Mouse (Mus musculus) neural tube, embryonic 10.5 days (tissue): Measurements from ENCODE around the gene Ankdd1b.

Source experiments
- DNase-seq: peaks from one replicate; pipeline ENCODE4 v3.0.0-alpha.2; 2017; ENCODE audit warnings: low spot score; ENCODE audit errors: extremely low spot score

Gene Ankdd1b

GRCm38 (mm10) chr13:96470957-96471356 is at the start of gene Ankdd1b:
Ankdd1b (minus strand) TSS chr13:96471198.
- no peak for DNase-seq

DNA sequence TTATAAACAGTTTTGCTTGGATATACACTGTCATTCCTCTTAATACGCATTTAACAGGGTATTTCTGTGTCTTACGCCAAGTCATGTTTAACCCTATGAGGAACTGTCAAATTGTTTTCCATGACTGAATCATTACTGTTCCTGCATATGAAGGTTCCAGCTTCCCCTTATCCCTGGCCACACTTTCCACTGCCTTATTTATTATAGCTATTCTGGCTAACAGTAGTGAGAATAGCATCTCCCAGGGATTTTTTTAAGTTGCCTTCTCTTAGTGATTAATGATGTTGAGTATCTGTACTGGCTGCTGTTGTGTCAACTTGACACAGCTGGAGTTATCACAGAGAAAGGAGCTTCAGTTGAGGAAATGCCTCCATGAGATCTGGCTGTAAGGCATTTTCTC is 46.3 kb upstream of the Ankdd1b start:
- no peak for DNase-seq

DNA sequence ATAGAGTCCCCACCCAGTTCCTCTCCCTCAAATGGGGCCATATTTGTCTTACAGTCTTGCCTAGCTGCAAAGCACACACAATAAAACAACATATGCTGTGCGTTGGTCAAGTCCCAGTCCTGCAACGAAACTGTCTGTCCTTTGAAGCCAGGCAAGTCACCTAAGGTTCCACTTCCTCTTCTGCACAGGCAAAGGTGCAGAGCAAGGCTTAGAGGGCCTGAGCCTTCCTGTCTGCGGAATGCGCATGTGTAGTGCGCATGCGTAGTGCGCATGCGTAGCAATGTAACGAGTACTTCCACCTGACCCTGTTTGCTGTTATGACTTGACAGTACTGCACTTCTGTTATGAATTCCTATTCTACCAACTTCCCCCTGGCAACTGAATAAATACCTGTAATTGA is 45.3 kb upstream of the Ankdd1b start:
- DNase-seq, result no peak

DNA sequence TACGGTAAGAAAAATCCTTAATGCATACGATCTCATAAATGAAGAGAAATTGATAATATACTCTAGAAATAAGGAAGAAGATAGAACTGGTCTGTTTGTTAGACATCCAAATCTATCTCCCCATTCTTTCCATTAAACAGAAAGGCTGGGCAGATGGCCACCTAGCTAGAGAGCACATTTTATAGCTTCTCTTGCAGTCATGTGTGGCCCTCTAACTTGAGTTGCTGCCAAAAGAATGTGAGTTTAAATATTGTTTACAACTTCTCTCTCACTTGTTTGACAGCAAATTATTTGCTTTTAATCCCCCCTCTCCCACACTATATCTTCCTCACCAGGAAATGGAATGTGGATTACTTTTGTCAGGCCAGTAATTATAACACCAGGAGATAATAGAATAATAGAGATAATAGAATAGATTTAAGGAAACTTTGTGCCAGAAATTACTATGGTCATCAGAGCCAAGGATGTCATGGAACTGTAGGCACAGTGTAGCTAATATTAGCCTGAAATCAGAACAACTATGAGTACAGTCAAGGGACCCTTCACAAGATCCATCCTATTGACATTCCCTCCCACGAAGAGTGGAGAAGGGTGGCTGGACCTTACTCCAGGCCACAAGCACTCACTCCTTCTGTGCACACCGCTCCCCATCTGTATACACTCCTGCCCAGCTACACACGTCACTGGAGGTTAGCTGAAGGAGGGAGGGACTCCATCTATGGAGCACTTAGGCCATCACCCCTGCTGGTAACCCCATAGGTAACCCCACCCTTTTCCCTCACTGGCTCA is 43.4 kb upstream of the Ankdd1b start:
- no peak for DNase-seq

DNA sequence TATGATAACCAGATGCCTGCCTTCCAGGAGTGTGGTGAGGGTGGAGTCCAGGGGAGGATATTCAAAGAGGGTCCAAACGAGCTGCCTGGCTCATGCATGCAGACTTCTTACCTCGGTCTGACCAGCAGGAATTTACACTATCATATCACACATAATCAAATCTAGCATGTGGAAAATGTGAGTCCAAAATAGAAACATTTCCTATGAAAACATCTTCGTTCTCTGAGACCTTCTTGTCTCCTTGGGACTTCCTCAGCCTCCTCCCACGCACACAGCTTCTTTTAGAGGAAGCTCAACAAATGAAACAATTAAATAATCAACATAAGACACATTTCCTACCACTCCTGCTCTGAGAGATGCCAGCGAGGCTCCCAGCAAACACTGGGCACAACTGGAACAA is 40.9 kb upstream of the Ankdd1b start:
- no peak for DNase-seq

GRCm38 (mm10) chr13:96511262-96511661 is 40.3 kb upstream of the Ankdd1b start:
- DNase-seq, result no peak

DNA sequence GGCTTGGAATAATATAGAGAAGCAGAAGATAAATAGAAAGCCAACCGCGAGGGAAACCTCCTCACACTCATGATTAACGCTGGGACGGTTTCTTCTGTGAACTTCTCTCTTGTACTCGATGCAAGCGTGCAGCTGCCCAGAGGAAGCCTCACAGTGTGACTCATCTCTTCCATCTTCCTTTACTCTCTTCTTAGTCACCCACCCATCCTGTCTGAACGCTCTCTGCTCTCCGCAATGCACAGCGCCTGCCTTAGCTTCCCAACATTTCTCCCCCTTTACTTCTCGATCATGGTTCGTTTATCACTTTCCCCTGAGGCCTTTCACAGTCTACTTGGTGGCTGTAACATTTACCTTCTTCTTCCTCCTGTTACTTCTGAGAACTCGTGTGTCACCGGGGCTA is 39.6 kb upstream of the Ankdd1b start:
- DNase-seq, result no peak

GRCm38 (mm10) chr13:96507541-96507940 is 36.5 kb upstream of the Ankdd1b start:
- DNase-seq, result no peak

DNA sequence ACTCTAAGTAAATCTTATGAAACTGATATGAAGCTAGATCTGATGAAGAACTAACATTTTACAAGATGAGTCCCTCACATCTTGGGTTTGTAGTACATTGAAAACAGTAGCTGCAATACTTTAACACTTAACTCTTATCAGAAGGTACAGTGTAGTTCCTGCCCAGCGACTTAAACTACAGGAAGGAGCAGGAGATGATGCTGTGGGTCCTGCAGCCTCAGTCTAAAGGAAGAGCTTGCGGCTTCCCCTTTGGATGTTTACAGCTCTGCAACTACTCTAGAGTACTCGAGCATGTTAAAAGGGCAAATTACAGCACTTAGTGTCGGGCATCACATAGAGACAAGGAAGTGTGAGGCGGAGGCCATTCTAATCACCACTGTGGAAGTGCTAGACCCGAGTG is 35.3 kb upstream of the Ankdd1b start:
- no peak for DNase-seq

GRCm38 (mm10) chr13:96505661-96506060 is 34.7 kb upstream of the Ankdd1b start:
- no peak for DNase-seq

DNA sequence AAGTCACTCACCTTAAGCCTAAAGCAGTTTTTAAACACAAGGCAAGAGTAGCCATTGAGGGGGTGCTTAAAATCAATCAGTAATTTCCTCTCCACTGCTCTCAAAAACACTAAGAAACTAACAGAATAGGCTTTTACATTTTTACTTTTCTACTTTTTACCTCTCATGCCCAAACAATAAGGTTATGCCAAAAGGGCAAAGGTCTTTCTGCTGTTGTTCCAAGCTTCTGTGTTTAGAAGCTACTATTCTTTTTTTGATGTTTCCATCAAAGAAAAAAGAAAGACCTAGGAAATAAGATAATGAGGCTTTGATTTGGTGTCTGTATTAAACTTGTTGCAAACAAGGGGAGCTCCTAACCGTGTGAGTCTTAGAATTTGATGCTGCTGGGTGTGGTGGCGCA is 28.9 kb upstream of the Ankdd1b start:
- DNase-seq, result no peak

- no peak for DNase-seq
Observed at GRCm38 (mm10) chr13:96496630-96497029, 25.6 kb upstream of the Ankdd1b start.

DNA sequence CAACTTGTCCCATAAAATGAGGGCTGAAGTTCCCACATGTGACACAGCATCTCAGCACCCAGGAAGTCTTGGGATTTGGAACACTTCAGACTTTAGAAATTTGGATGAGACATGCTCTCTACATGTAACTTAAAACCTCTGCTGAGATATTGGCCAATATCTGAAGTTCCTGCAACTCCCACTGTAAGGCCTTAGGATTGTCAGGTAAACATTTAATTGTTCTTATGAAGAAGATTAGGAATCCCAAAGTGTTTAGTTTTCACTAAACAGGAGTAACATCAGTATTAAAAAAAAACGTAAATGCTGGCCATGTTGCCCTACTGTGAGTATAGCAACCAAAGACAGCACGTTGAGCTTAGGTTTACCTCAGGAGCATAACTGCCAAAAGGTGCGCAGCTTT is 19.4 kb upstream of the Ankdd1b start, which contains the start of gene Gm17622:
TSS of gene Gm17622 (plus strand) at position 301 of the 400 bp plus-strand sequence.
- DNase-seq, result no peak

DNA sequence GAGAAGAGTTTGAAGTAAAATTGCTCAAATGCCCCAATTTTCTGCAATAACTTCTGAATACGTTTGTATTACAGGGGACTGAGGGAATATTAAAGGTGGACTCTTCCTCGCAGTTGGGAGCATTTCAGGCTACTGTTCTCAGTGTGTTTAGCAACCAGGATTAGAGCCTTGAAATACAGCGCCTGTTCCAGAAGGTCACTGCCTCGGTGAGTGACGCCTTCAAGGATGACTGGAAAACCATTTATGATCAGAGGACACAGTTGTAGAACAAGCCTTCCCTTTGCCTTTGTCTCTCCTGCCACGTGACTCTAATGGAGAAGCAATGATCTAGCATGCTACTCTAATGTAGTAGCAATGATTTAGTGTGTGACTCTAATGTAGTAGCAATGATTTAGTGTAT is 17.0 kb upstream of the Ankdd1b start:
- no peak for DNase-seq

GRCm38 (mm10) chr13:96487230-96487629 is 16.2 kb upstream of the Ankdd1b start:
- DNase-seq, result no peak

DNA sequence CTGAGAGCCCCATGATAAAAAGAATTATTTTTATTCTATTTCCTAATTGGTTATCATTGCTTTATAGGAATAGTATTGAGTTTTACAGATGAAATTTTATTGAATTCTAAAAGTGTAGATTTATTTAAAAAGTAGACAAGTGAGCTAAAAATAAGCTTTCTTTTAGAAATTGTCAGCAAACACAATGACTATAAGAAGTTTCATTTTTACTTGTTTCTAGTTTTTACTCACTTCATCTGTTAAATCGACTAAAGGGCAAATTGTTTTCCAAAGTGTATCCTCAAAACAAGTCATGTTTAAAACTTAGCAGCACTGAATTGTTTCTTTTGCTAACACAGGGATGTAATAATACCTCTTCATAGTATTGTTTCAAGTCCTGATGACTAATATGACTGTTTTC is 8.0 kb upstream of the Ankdd1b start:
- DNase-seq, result no peak

GRCm38 (mm10) chr13:96477226-96477625 is 6.2 kb upstream of the Ankdd1b start:
- no peak for DNase-seq

GRCm38 (mm10) chr13:96470556-96470955 is 442 bp downstream of the Ankdd1b start:
- no peak for DNase-seq

- no peak for DNase-seq
Observed at GRCm38 (mm10) chr13:96468678-96469077, 2.3 kb downstream of the Ankdd1b start.

- DNase-seq, result no peak
Observed at GRCm38 (mm10) chr13:96465315-96465714, 5.7 kb downstream of the Ankdd1b start.

DNA sequence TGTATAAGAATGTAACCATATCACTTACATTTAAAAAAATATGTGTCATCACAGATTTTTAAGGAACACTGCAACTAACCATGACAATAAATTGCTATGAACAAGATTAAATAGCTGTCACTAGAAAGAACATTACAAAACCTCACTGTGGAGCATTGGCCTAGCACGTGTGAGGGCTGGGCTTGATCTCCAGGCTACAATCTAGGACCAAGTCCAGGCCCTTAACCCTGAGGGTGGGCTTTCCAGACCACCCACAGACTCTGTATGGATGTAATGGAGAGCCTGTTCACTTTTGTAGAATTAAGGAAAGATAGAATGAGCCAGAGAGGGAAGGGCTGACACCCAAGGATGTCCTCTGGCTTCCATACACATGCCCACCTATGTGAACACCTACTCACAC is 8.4 kb downstream of the Ankdd1b start:
- no peak for DNase-seq

DNA sequence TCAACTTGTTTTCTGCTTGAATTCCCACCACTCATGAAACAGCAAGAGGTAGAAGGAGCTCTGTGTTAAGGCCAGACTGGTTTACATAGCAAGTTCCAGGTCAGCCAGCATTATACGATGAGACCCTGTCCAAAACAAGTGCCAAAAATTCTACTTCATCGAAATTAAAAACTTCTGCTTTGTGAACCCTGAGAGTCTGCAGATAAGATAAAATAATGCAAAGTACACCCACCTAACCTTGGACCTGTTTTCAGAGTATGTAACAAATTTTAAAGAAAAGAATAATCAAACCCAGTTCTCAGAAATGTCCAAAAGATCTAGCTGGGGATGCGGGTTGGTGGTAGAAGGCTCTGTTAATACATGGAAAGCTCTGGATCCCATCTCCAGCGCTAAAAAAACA is 12.4 kb downstream of the Ankdd1b start:
- DNase-seq, result no peak

- DNase-seq, result no peak
Observed at GRCm38 (mm10) chr13:96458018-96458417, 13.0 kb downstream of the Ankdd1b start.
